ENCODE assay signal across 9 mouse cellular contexts in the genomic region with DNA sequence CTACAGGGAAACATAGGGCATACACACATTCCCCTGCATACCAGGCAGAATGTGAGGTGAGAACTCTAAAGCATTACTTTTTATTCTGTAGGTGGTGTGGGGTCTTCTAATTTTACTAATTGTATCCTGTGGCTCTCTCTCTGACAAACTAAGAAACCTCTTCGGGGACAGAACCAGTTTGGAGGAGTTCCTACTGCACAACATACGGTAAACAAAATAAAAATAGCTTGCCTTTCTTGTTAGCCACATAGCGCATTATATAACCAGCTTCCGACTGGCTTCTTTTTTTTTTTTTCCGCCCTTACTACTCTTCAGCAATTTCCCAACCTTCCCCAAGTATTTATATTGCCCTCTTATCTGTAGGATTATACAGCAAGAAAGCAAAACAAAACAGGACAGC. TPM values are rescaled to one million over a fixed set of nuclear protein-coding genes. Genes with fewer than 3 reads are reported as not detected.
DNase-seq lines count a peak whose midpoint lies in the region; ATAC-seq and TF ChIP-seq lines count a peak whose summit lies in the region.
"Had no signal": no experiment of that assay in that cellular context is flagged by ENCODE, and none has a peak within 500 bp of the region (broad histone marks: within the 10 kb centered on the region; RNA-seq: fewer than 3 reads in every experiment).

No protein-coding gene starts in this region.

- peak overlapping the region; percentile 95 for H3K4me2 ChIP-seq in heart, embryonic 11.5 days
- H3K4me2 ChIP-seq in midbrain, embryonic 13.5 days (replicated peaks), result peak overlapping the region; percentile 70

- H3K4me1 ChIP-seq in heart, embryonic 11.5 days (ENCODE audit: control insufficient read depth, insufficient read depth, low read length), result peaks cover 19% of the 10 kb centered on the region
- H3K4me1 ChIP-seq in hindbrain, embryonic 10.5 days (replicated peaks), result peaks cover 67% of the 10 kb centered on the region
- H3K4me1 ChIP-seq in midbrain, embryonic 13.5 days (replicated peaks), result peaks cover 50% of the 10 kb centered on the region
- H3K4me1 ChIP-seq in thymus, adult 2 months (replicated peaks; ENCODE audit: control insufficient read depth, insufficient read depth, low read length), result peaks cover 10% of the 10 kb centered on the region

- no peak for DNase-seq in heart, postnatal 14 days
- DNase-seq in NIH3T3 (ENCODE audit: low read depth), result peak; percentile 25
- no peak for DNase-seq in hindbrain, embryonic 10.5 days (ENCODE audit: low spot score)
- DNase-seq in thymus, adult 2 months, result no peak
- DNase-seq in thymus, postnatal 4 days, result no peak
- DNase-seq in frontal cortex, postnatal 14 days (ENCODE audit: low spot score in 2 of 2), result no peak

- H3K4me3 ChIP-seq in heart, embryonic 11.5 days (ENCODE audit: low read depth, low read length), result peak overlapping the region; percentile 93
- H3K4me3 ChIP-seq in hindbrain, embryonic 10.5 days, result peak overlapping the region; percentile 78
- peak overlapping the region; percentile 88 for H3K4me3 ChIP-seq in midbrain, embryonic 13.5 days (replicated peaks)
- H3K4me3 ChIP-seq in thymus, adult 2 months (ENCODE audit: control insufficient read depth, insufficient read depth, low read length), result no peak overlapping the region

- no peaks in the 10 kb centered on the region for H3K27me3 ChIP-seq in heart, embryonic 11.5 days (ENCODE audit: control insufficient read depth, insufficient read depth, low read length)
- H3K27me3 ChIP-seq in hindbrain, embryonic 10.5 days (ENCODE audit: insufficient read depth, poor library complexity, severe bottlenecking), result peaks cover 52% of the 10 kb centered on the region
- H3K27me3 ChIP-seq in midbrain, embryonic 13.5 days, result peaks cover 4% of the 10 kb centered on the region; the same call in 1 of the 2 replicates
- H3K27me3 ChIP-seq in thymus, adult 2 months (ENCODE audit: control insufficient read depth, insufficient read depth, low read length), result no peaks in the 10 kb centered on the region; the same call in 1 of the 2 replicates
- H3K27me3 ChIP-seq: Patski had no signal

- peak overlapping the region; percentile 97 for H3K27ac ChIP-seq in heart, embryonic 11.5 days (ENCODE audit: low read depth, low read length)
- peak overlapping the region; percentile 95 for H3K27ac ChIP-seq in hindbrain, embryonic 10.5 days
- peak overlapping the region; percentile 98 for H3K27ac ChIP-seq in midbrain, embryonic 13.5 days
- no peak overlapping the region for H3K27ac ChIP-seq in thymus, adult 2 months (ENCODE audit: control insufficient read depth, insufficient read depth, low read length)

- no peaks in the 10 kb centered on the region for H3K36me3 ChIP-seq in heart, embryonic 11.5 days (ENCODE audit: control insufficient read depth, insufficient read depth, low read length)
- H3K36me3 ChIP-seq in hindbrain, embryonic 10.5 days, result no peaks in the 10 kb centered on the region
- no peaks in the 10 kb centered on the region for H3K36me3 ChIP-seq in midbrain, embryonic 13.5 days
- H3K36me3 ChIP-seq in thymus, adult 2 months (ENCODE audit: control insufficient read depth, insufficient read depth, low read length), result no peaks in the 10 kb centered on the region

- TF ChIP-seq POLR2A in thymus, adult 2 months (IDR thresholded peaks at IDR 0.05; ENCODE audit: control insufficient read depth, extremely low read depth, insufficient read depth, low read length, poor library complexity), result no peak

- H3K9ac ChIP-seq in heart, embryonic 11.5 days (ENCODE audit: low read depth, low read length), result peak overlapping the region; percentile 97
- H3K9ac ChIP-seq in midbrain, embryonic 13.5 days (replicated peaks), result peak overlapping the region; percentile 91

- intact Hi-C loops in heart, postnatal 14 days (cut with DNase I), result loop anchor here (5.0 kb wide), 4 partner anchors 75 to 280 kb away; no protein-coding TSS in a partner anchor

- no peak for ATAC-seq in heart, embryonic 11.5 days (replicated peaks; ENCODE audit: insufficient number of reproducible peaks, low FRiP score, low TSS enrichment)
- no peak for ATAC-seq in midbrain, embryonic 13.5 days

- no peak for TF ChIP-seq CTCF in thymus, adult 2 months (IDR thresholded peaks at IDR 0.05; ENCODE audit: borderline replicate concordance, control insufficient read depth, extremely low read depth, insufficient read depth, low read length, poor library complexity)

- 2% methylated on average over 5 of the region's 5 CpGs for WGBS in heart, embryonic 11.5 days (ENCODE audit: insufficient replicate concordance)
- WGBS in hindbrain, embryonic 10.5 days, result 5% methylated on average over 5 of the region's 5 CpGs
- WGBS in midbrain, embryonic 13.5 days, result 5% methylated on average over 5 of the region's 5 CpGs
- WGBS in thymus, adult 2 months, result 22% methylated on average over 5 of the region's 5 CpGs

- no peaks in the 10 kb centered on the region for H3K9me3 ChIP-seq in heart, embryonic 11.5 days (replicated peaks; ENCODE audit: control insufficient read depth, low read length)
- H3K9me3 ChIP-seq in hindbrain, embryonic 10.5 days, result no peaks in the 10 kb centered on the region
- no peaks in the 10 kb centered on the region for H3K9me3 ChIP-seq in midbrain, embryonic 13.5 days

RNA-seq across cellular contexts. Expression of gene Atxn1, which starts 2.0 kb away (rescaled TPM):
- 3.4 and 6.4 TPM in 2 replicates for polyA plus RNA-seq in heart, embryonic 11.5 days (2014; fragmentation: Nextera tagmentation; extraction: Ambion mirVana)
- 10 to 100 TPM; 43.3 to 46.1 TPM for total RNA-seq in heart, postnatal 14 days (2021)
- polyA plus RNA-seq in hindbrain, embryonic 10.5 days (2016; fragmentation: Nextera tagmentation; extraction: Ambion mirVana), result 1.7 and 2.4 TPM in 2 replicates
- polyA plus RNA-seq in midbrain, embryonic 13.5 days (2015; fragmentation: Nextera tagmentation; extraction: Ambion mirVana), result 6.3 and 7.1 TPM in 2 replicates
- 13.5 and 17.5 TPM in 2 replicates for polyA plus RNA-seq in thymus, adult 2 months (2012; rRNA removed)
